Mouse (Mus musculus) spleen, postnatal 14 days (tissue): ENCODE results near the gene Nprl3.

Experiments used
- DNase-seq, 2 experiments: peaks; one replicate each; pipeline ENCODE4 v3.0.0; 2021 to 2022; ENCODE audit warnings: low spot score in 2 of 2

The Nprl3 gene

GRCm38 (mm10) chr11:32245614-32246013 is 21.9 kb downstream of the Nprl3 start:
- DNase-seq, result peak; percentile 60 to 67

GRCm38 (mm10) chr11:32244617-32245016 is 22.9 kb downstream of the Nprl3 start:
- DNase-seq, result no peak

DNA sequence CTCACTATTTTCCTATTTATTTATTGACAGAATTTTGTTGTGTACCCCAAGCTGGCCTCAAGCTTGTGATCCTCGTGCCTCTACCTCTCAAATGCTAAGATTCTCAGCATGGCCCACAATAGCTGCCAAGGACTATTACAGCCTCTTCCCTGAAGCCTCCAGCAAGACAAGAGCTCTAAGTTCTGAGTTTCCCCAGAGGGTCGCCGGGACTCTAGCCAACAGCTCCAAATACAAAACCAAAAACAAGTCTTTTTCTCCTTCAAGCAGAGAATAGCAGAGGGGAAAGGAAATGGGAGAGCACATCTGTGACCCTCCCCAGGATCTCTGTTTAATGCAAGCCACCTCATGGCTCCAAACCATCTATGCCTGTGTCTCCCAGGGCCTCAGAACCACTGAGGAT is 23.4 kb downstream of the Nprl3 start:
- no peak for DNase-seq

- DNase-seq, result no peak
Observed at GRCm38 (mm10) chr11:32243205-32243955, 24.1 kb downstream of the Nprl3 start.

DNA sequence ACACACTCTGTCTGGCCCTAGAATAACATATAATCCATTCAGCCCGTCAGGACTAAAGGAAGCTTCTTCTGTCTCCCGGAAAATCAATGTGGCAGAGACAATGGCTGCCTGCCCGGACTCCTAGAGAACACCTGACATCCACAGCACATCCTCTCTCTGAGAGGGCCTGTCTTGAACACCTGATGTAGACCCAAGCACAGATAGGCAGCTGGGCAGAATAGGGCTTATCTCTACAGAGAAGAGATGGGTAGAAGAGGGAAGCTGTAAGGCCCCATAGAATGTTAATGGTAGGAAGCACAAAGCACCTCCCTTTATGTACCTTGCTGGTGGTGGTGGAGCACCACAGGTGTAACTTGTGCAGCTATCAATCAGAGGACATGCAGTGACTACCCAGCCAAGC is 25.3 kb downstream of the Nprl3 start:
- DNase-seq, result no peak

DNA sequence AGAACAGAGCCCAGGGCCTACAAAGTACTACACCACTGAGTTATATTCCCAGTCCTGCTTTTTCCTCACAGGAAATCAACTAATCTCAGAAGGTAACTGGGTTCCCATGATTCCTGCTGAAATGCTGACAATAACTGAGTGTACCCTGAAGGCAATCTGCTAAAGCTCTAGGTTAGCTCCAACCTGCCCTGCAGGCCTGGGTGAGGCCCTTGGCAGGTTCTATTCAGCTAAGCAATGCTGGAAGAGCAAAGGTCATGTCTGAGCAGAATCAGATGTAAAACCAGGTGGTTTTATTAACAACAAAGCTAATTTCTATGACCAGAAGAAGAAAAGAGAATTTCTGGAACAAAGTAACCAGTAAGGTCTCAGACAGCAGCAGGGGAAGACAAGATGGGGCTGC is 26.1 kb downstream of the Nprl3 start:
- DNase-seq, result no peak

DNA sequence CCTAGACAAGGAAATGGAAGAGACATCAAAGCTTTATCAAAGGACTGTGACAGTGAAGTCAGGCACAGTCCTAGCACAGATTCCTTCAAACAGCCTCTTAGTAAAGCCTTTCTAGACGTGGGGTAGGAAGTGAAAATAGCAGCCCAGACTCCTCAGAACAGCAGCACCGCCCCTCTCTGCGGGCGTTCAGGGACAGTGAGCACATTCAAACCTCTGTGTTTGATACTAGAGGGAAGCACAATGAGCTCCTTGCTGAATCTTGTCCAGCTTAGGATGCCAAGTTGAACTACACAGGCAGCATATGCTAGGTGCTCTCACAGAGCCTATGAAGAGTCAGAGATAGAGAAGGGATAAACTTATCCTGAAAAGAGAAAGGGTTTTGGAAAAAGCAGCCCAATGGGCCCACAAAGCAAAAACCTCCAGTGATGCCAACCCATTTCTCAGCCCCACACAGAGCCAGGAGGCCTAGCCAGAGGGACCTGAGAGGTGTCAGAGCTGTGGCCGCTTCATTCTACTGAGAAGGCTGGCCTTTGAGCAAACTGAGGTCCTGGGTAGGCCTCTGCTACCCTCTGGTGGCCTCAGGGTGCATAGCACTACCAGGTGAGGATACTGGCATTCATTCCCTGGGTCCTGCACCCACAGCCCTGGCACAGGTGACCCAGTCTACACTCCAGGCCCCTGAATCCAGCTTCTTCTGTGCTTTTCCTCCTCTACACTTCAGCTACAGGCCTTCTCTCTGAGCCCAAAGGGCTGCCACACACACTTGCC is 29.2 kb downstream of the Nprl3 start:
- DNase-seq, result peak; percentile 76 to 79

GRCm38 (mm10) chr11:32237411-32237795 is 30.1 kb downstream of the Nprl3 start:
- no peak for DNase-seq

DNA sequence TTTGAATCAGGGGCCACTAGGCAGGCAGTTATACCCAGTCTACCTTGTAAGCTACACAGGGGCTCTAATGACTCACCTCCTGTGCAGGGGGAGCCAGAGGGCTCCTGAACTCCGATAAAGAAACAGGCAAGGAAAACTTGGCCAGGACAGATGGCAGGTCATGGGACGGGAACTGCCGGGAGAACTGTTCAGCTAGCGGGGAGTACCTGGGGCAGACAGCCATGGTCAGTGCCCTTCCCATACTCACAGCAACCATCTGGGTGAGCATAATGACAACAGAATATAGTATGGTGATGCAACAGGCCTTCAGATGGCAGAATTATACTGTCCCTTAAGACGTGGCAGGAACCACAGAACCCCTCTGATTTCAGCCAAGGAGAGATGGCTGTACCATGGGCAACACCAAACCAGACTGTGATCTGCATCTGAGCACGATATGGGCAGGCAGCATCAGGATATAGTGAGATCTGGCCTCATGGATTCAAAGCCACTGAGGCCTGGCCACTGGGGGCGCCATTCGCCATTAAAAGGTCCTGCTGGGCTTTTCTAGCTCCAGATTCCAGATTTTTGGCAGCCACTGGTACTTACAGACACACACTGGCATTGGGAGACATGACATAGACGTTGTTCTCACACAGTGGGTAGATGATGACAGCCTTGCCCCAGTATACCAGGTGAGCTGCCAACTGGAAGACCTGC is 30.6 kb downstream of the Nprl3 start:
- DNase-seq, result peak; percentile 38 to 59

GRCm38 (mm10) chr11:32236132-32236531 is 31.4 kb downstream of the Nprl3 start:
- no peak for DNase-seq

- DNase-seq, result no peak
Observed at GRCm38 (mm10) chr11:32235646-32236045, 31.9 kb downstream of the Nprl3 start.

GRCm38 (mm10) chr11:32234816-32235485 is 32.6 kb downstream of the Nprl3 start:
- no peak for DNase-seq

DNA sequence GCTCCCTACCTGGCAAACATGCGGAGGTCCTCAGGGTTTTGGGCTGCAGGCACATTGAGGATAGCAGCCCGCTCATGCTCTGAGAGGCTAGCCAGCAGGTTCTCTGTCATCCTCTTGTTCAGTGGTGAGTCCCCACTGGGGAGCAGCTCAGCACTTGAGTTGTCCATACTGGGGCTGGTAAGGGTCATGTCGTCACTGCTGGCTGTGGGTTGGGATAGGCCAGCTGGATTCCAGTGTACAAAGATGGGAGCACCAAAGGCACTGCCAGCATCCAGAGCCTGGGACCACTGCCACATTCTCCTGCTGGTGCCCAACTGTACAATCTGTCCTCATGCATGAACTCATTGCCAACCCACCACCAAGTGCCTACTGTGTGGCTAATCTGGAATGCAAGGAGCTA is 33.6 kb downstream of the Nprl3 start:
- DNase-seq, result no peak

- no peak for DNase-seq
Observed at GRCm38 (mm10) chr11:32232848-32233247, 34.7 kb downstream of the Nprl3 start.

DNA sequence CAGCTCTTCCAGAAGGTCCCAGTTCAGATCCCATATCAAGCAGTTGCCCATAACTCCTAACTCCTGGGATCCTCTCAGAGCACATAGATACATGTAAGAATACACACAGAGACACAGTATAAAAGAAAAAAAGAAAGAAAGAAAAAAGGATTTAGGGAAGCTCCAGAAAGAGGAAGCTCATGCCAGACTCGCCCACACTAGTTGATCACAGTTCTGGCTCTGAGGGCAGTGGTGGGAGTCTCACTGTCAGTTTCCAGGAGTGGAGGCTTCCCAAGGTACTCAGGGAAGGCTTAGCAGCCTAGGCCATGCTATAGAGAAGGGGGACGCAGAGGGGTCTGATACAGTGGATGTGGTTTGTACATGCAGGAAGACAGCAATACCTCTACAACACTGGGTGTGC is 36.4 kb downstream of the Nprl3 start:
- DNase-seq, result no peak

GRCm38 (mm10) chr11:32230220-32230619 is 37.3 kb downstream of the Nprl3 start:
- no peak for DNase-seq

DNA sequence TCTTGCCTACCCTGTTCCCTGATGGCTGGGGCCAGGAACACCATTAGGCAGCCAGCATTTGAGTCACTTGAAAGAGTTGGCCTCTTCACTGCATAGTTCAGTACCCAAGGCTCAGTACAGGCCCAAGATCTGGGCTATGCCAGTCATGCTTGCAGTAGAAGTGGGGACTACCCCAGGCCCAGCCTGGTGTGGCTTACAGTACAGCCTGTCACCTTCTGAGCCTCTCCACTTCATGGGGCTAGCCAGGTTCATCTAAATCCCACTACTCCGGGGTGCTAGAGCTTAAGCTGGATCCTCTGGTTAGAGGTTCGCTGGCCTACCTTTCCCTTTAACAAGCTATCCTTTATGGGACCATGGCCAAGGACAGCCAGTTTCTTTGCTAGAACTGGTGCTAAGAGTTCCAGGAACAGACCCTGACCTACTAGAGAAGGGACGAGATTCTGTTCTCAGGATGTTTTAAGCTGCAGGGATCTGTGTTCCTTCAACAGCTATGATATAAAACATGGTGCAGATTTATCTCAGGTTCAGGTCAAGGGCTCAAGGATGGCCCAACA is 39.1 kb downstream of the Nprl3 start:
- DNase-seq, result no peak

GRCm38 (mm10) chr11:32227555-32227954 is 40.0 kb downstream of the Nprl3 start:
- no peak for DNase-seq

DNA sequence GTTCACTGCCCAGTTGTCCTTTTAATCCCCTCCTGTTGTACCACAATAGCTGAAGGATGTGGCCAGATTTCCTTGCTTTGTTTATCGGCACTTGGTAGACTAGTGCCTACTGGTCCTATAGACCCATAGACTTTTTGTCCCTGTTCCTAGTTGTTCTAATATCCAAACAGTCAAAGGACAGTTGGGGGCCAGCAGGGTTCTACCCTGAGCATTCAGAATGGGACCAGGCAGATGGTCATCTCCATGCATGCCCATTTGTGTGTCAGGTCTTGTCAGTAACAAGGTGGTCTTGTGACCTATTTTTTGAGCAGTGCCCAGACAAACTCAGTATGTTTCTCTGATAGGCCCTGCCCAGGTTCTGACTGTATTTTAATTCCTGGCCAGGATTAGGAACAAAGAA is 40.5 kb downstream of the Nprl3 start:
- no peak for DNase-seq

DNA sequence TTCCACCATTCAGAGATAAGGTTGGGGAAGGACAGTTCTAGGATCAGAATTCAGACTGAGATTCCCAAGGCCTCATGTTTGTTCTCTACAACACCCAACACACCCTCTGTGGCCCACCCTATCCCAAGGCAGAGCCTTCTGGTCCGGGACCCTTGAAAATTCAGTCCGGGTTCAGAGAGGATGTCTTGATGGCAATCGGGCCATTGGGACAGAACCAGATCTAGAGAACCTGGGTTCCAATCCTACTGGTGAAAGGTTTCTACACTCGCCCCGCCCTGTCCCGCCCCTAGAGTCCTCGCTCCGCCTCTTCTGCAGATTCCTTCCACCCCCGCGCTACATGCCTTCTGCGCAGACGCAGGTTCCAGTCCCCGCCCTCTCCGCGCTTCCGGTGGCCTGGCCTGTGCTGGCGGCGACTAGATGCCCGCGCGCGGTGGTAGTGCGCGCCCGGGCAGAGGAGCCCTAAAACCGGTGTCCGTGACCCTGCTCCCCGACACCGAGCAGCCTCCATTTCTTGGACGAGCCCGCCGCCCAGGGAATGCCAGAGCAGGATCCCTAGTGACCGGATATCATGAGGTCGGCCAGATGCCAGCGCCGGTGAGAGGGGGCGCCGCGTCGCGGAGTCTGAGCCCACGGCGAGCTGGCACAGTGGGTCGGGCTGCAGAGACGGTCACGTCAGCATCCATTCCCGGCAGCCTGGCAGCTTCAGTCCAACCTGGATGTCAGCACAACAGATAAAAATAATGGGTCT is 41.2 kb downstream of the Nprl3 start, which contains the start of gene Mpg:
TSS of gene Mpg (plus strand) at position 382 of the 748 bp plus-strand sequence.
- peak; percentile 86 to 88 for DNase-seq
